Mouse (Mus musculus) lung, adult 2 months (tissue): Measurements from ENCODE around the gene Efs.

Experiments used
- CTCF ChIP-seq: fragments of 200-500 bp; IDR thresholded peaks from 2 replicates; pipeline ENCODE4 v1.5.1; 2011; ENCODE audit warnings: mild to moderate bottlenecking, low read length, control low read depth; ENCODE audit not compliant: insufficient read depth
- POLR2A ChIP-seq: fragments of 200-500 bp; IDR thresholded peaks from 2 replicates; pipeline ENCODE4 v1.6.1; 2011; ENCODE audit warnings: low read depth, mild to moderate bottlenecking, control low read depth, low read length, borderline replicate concordance; ENCODE audit errors: extremely low read depth

DNA sequence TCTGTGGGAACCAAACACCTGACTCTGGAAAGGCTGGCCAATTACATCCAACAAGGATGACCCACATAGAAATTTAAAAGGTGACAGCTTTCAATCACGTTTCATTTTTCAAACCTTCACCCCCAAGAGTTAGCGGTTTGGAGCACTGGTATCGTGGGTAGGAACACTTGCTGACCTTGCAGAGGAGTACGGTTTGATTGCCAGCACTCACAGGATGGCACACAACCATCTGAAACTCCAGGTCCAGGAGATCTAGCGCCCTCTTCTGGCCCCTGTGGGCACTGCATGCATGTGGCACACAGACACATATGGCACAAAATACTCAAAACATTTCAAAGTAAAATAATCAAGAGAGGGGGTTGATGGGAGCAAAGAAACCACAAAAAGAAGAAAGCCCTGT, 59.0 kb downstream of the Efs start:
- TF ChIP-seq CTCF (peak; percentile 38), POLR2A (no peak)
